Mouse (Mus musculus) heart, embryonic 16.5 days (tissue): ENCODE results near the gene Coasy. TPM values are rescaled to one million over a fixed set of nuclear protein-coding genes. Genes with fewer than 3 reads are reported as not detected.
"Not testable (repeated sequence)": the region's sequence is repeated elsewhere in the genome, so short reads cannot be mapped to it uniquely, and the experiment has no call there.

ENCODE experiments used
- ATAC-seq: fragments of 200-750 bp; cut with Nextera tagmentation; replicated peaks from 2 replicates; pipeline ENCODE4 v1.8.0; 2017; ENCODE audit warnings: moderate number of reproducible peaks; ENCODE audit not compliant: insufficient read depth, low FRiP score; ENCODE audit errors: extremely low read depth
- H3K27ac ChIP-seq: fragments of 300-500 bp; sonication (generic); 2 replicates; pipeline ENCODE4 v1.5.1; 2014; ENCODE audit warnings: mild to moderate bottlenecking, low read length, control low read depth, moderate library complexity
- H3K27me3 ChIP-seq: fragments of 300-500 bp; sonication (generic); 2 replicates; pipeline ENCODE4 v1.6.1; 2014; ENCODE audit warnings: low read length, mixed read lengths; ENCODE audit not compliant: control insufficient read depth, insufficient read depth
- H3K36me3 ChIP-seq: fragments of 300-500 bp; sonication (generic); 2 replicates; pipeline ENCODE4 v1.6.1; 2014; ENCODE audit not compliant: control insufficient read depth, insufficient read depth
- H3K4me1 ChIP-seq: fragments of 300-500 bp; sonication (generic); 2 replicates; pipeline ENCODE4 v1.6.1; 2014; ENCODE audit warnings: low read length, mixed read lengths; ENCODE audit not compliant: control insufficient read depth, insufficient read depth
- H3K4me2 ChIP-seq: fragments of 300-500 bp; sonication (generic); 2 replicates; pipeline ENCODE4 v1.6.1; 2014; ENCODE audit warnings: low read depth, mild to moderate bottlenecking, control low read depth, low read length
- H3K4me3 ChIP-seq: fragments of 300-500 bp; sonication (generic); 2 replicates; pipeline ENCODE4 v1.5.1; 2014; ENCODE audit warnings: mild to moderate bottlenecking, control low read depth, low read length
- H3K9ac ChIP-seq: fragments of 300-500 bp; sonication (generic); 2 replicates; pipeline ENCODE4 v1.6.1; 2014; ENCODE audit warnings: low read length, control low read depth
- H3K9me3 ChIP-seq: fragments of 300-500 bp; sonication (generic); replicated peaks from 2 replicates; pipeline ENCODE4 v1.6.1; 2016; ENCODE audit warnings: low read length; ENCODE audit not compliant: control insufficient read depth
- WGBS: fragments of 180-500 bp; shearing (Covaris S2); extraction: QIAGEN DNeasy Blood & Tissue Kit; methylation state at CpG from one replicate; pipeline ENCODE4 v1.1.7; 2014; 5-methylcytosine and 5-hydroxymethylcytosine counted together
- polyA plus RNA-seq: library from polyadenylated mRNA; unstranded; fragments of >200 nt; fragmentation: Nextera tagmentation; extraction: Ambion mirVana; gene quantifications from 2 replicates; pipeline ENCODE4 v1.2.1, GENCODE M21; 2015

Coasy gene
- polyA plus RNA-seq, 1 experiment from 2014 or later: 30.0 TPM

- no peak for ATAC-seq
- Histone ChIP-seq H3K27ac (no peak overlapping the region), H3K36me3 (no peaks in the 10 kb centered on the region), H3K4me2 (no peak overlapping the region), H3K27me3 (no peaks in the 10 kb centered on the region), H3K9me3 (no peaks in the 10 kb centered on the region), H3K9ac (0 out of 2 replicates have a peak overlapping the region, but pooled peaks have one; percentile 5), H3K4me3 (no peak overlapping the region), H3K4me1 (peaks cover 17% of the 10 kb centered on the region)
- 81% methylated on average over 2 of the region's 2 CpGs for WGBS
Measured at GRCm38 (mm10) chr11:101115564-101115963, 33.2 kb downstream of the Coasy start.

GRCm38 (mm10) chr11:101118105-101118504, 35.7 kb downstream of the Coasy start:
- ATAC-seq: no peak
- Histone ChIP-seq H3K4me3 (peak overlapping the region; percentile 99), H3K27me3 (no peaks in the 10 kb centered on the region), H3K27ac (peak overlapping the region; percentile 21; the same call in 1 of the 2 replicates), H3K4me1 (peaks cover 28% of the 10 kb centered on the region), H3K4me2 (peak overlapping the region; percentile 76), H3K9ac (peak overlapping the region; percentile 96), H3K36me3 (peaks cover 8% of the 10 kb centered on the region; the same call in 1 of the 2 replicates), H3K9me3 (no peaks in the 10 kb centered on the region)
- 18% methylated on average over 4 of the region's 4 CpGs for WGBS

- peak overlapping the region; percentile 76 for H3K4me2 ChIP-seq
- H3K27me3 ChIP-seq: no peaks in the 10 kb centered on the region
- peak; percentile 69 for ATAC-seq
- peaks cover 12% of the 10 kb centered on the region for H3K36me3 ChIP-seq
- peak overlapping the region; percentile 90 for H3K27ac ChIP-seq
- under 1% methylated on average over 39 of the region's 39 CpGs for WGBS
- H3K4me3 ChIP-seq: peak overlapping the region; percentile 99
- H3K9me3 ChIP-seq: no peaks in the 10 kb centered on the region
- H3K4me1 ChIP-seq: peaks cover 28% of the 10 kb centered on the region
- H3K9ac ChIP-seq: peak overlapping the region; percentile 96
Measured at GRCm38 (mm10) chr11:101119131-101119760, 36.9 kb downstream of the Coasy start.

- Histone ChIP-seq H3K9me3 (no peaks in the 10 kb centered on the region), H3K9ac (peak within 1 kb of the TSS; percentile 96), H3K4me1 (peaks cover 28% of the 10 kb centered on the region), H3K36me3 (peaks cover 12% of the 10 kb centered on the region), H3K4me2 (peak within 1 kb of the TSS; percentile 81), H3K27ac (peak within 1 kb of the TSS; percentile 91), H3K27me3 (no peaks in the 10 kb centered on the region), H3K4me3 (peak within 1 kb of the TSS; percentile 99)
- peak; percentile 97 for ATAC-seq
- under 1% methylated on average over 61 of the region's 61 CpGs for WGBS
Measured at GRCm38 (mm10) chr11:101119761-101120544, 37.6 kb downstream of the Coasy start, which contains the start of the genes Retreg3 and Tubg1. Gene Retreg3, minus strand, starts transcription at chr11:101119893. Gene Tubg1, plus strand, starts transcription at chr11:101119938.

- Histone ChIP-seq H3K27ac (peak overlapping the region; percentile 91), H3K4me2 (peak overlapping the region; percentile 81), H3K4me1 (peaks cover 25% of the 10 kb centered on the region), H3K27me3 (no peaks in the 10 kb centered on the region), H3K4me3 (peak overlapping the region; percentile 99), H3K9me3 (no peaks in the 10 kb centered on the region), H3K9ac (peak overlapping the region; percentile 75), H3K36me3 (peaks cover 15% of the 10 kb centered on the region)
- 18% methylated on average over 19 of the region's 19 CpGs for WGBS
- no peak for ATAC-seq
Measured at GRCm38 (mm10) chr11:101120545-101121188, 38.3 kb downstream of the Coasy start.

GRCm38 (mm10) chr11:101124494-101124893, 42.1 kb downstream of the Coasy start:
- not testable (repeated sequence) for ATAC-seq, H3K4me3 ChIP-seq, H3K27ac ChIP-seq, H3K9ac ChIP-seq, H3K27me3 ChIP-seq, H3K9me3 ChIP-seq, H3K4me2 ChIP-seq
- Histone ChIP-seq H3K36me3 (peaks cover 25% of the 10 kb centered on the region), H3K4me1 (peaks cover 13% of the 10 kb centered on the region)
- 91% methylated on average over 8 of the region's 8 CpGs for WGBS

DNA sequence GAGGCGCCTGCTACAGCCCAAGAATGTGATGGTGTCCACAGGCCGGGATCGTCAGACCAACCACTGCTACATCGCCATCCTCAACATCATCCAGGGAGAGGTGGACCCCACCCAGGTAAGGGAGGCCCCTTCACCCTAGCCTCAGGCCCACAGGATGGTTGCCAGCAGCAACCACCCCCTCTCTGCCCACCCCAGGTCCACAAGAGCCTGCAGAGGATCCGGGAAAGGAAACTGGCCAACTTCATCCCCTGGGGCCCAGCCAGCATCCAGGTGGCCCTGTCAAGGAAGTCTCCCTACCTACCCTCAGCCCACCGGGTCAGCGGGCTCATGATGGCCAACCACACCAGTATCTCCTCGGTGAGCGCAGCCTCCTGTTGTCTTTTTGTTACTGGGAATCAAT, 42.6 kb downstream of the Coasy start:
- not testable (repeated sequence) for H3K4me2 ChIP-seq, H3K9me3 ChIP-seq, H3K4me3 ChIP-seq, H3K27ac ChIP-seq, H3K27me3 ChIP-seq, H3K9ac ChIP-seq, ATAC-seq
- peaks cover 14% of the 10 kb centered on the region for H3K4me1 ChIP-seq
- H3K36me3 ChIP-seq: peaks cover 25% of the 10 kb centered on the region
- WGBS: 99% methylated on average over 7 of the region's 9 CpGs

- Histone ChIP-seq H3K36me3 (peaks cover 25% of the 10 kb centered on the region), H3K9ac (no peak overlapping the region), H3K4me2 (no peak overlapping the region), H3K27me3 (no peaks in the 10 kb centered on the region), H3K4me3 (no peak overlapping the region), H3K4me1 (peaks cover 13% of the 10 kb centered on the region), H3K27ac (no peak overlapping the region), H3K9me3 (peaks cover 2% of the 10 kb centered on the region; the same call in 1 of the 2 replicates)
- no peak for ATAC-seq
- 92% methylated on average over 1 of the region's 1 CpGs for WGBS
Measured at GRCm38 (mm10) chr11:101127075-101127474, 44.7 kb downstream of the Coasy start.
